Comparison of ENCODE assay signal across 12 mouse cellular contexts in genomic region chr17:24285680-24286079, GRCm38 (mm10).
"Had no signal": no experiment of that assay in that cellular context is flagged by ENCODE, and none has a peak within 500 bp of the region (broad histone marks: within the 10 kb centered on the region; RNA-seq: fewer than 3 reads in every experiment).

No protein-coding gene starts in this region.

- H3K4me2 ChIP-seq: limb, embryonic 13.5 days; midbrain, embryonic 11.5 days; midbrain, embryonic 15.5 days had no signal

- H3K36me3 ChIP-seq: limb, embryonic 13.5 days; midbrain, embryonic 15.5 days had no signal

- H3K27me3 ChIP-seq: limb, embryonic 13.5 days; midbrain, embryonic 15.5 days had no signal

- H3K9me3 ChIP-seq: limb, embryonic 13.5 days; midbrain, embryonic 15.5 days had no signal

- DNase-seq: kidney, adult 2 months; kidney, postnatal 25 days; layer of hippocampus, postnatal 36 days; left cerebral cortex, postnatal 4 days; lung, adult 18-20 months; right cerebral cortex, adult 18-20 months; thymus, adult 2 months; thymus, postnatal 25 days had no signal

- ATAC-seq: midbrain, embryonic 15.5 days had no signal

- H3K9ac ChIP-seq: limb, embryonic 13.5 days; liver, embryonic 14.5 days; midbrain, embryonic 15.5 days had no signal

- H3K27ac ChIP-seq: limb, embryonic 13.5 days; liver, embryonic 14.5 days; midbrain, embryonic 15.5 days had no signal

- H3K4me1 ChIP-seq: midbrain, embryonic 15.5 days had no signal

- H3K4me3 ChIP-seq: limb, embryonic 13.5 days; midbrain, embryonic 15.5 days had no signal
